Mouse (Mus musculus): ENCODE results near the gene Zbtb8a. TPM values are rescaled to one million over a fixed set of nuclear protein-coding genes. Genes with fewer than 3 reads are reported as not detected.

The Zbtb8a gene
- total and polyA plus RNA-seq, 3 experiments, result 0.89 to 1.6 TPM; not detected in 1

DNA sequence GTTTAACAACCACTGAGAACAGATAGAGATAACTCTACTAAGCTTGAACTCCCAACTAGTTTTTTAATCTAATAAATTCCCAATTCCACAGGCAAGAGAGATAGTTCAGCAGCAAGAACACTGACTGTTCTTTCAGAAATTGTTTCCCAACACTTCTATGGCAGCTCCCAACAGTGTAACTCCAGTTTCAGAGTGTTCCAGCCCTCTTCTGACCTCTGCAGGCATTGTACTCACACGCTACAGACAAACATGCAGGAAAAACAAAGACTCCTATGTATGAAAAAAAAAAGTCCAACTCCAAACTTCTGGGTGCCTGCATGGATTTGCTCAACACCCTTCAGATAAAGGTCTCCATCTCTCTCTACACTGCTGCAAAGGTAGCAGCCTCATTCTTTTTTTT is 45.1 kb downstream of the Zbtb8a start:
- Histone ChIP-seq H3K36me3 (ENCODE audit: control insufficient read depth in 1 of 2, insufficient read depth in 2 of 2, low read length in 2 of 2) (peaks cover 25 to 26% of the 10 kb centered on the region in 2 experiments), H3K4me1 (ENCODE audit: control insufficient read depth in 1 of 2, insufficient read depth in 2 of 2, low read length in 2 of 2) (peaks cover 3 to 8% of the 10 kb centered on the region in 2 experiments; a peak in 3 of 4 replicates), H3K4me3 (ENCODE audit: control insufficient read depth in 1 of 2, insufficient read depth in 1 of 2, low read depth in 2 of 2, low read length in 2 of 2) (no peak overlapping the region)

DNA sequence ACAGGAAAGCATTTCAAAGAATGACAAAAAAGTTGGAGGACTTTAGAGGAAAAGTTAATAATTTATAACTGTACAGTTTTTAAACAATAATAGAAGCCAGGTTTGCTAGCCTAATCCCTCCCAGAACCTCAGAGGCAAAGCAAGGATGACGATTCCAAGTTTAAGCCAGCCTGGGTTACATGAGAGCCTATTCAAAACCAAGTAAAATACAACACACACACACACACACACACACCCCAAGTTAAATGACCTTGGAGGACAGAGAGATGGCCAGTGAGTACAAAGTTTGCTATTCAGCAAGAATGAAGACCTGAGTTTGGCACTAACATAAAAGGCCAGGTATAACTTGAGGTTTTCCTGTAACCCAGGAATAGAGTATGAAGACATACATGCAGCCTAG is 51.7 kb downstream of the Zbtb8a start:
- Histone ChIP-seq H3K79me2 (ENCODE audit: control insufficient read depth, insufficient read depth, low read length, poor library complexity) (peaks cover 15% of the 10 kb centered on the region), H3K36me3 (ENCODE audit: control insufficient read depth in 1 of 2, insufficient read depth in 2 of 2, low read length in 2 of 2) (peaks cover 2 to 23% of the 10 kb centered on the region in 2 experiments), H3K4me3 (ENCODE audit: control insufficient read depth in 1 of 2, insufficient read depth in 1 of 2, low read depth in 2 of 2, low read length in 2 of 2) (no peak overlapping the region), H3K4me1 (ENCODE audit: control insufficient read depth in 1 of 2, insufficient read depth in 2 of 2, low read length in 2 of 2) (no peaks in the 10 kb centered on the region), H3K9me3 (replicated peaks; ENCODE audit: insufficient read depth, low read length) (no peaks in the 10 kb centered on the region), H3K27me3 (ENCODE audit: control insufficient read depth in 1 of 2, insufficient read depth in 2 of 2, low read length in 2 of 2) (no peaks in the 10 kb centered on the region), H3K9ac (ENCODE audit: control insufficient read depth, low read depth, low read length, poor library complexity, severe bottlenecking) (no peak overlapping the region), H3K27ac (ENCODE audit: control insufficient read depth, low read depth, low read length) (no peak overlapping the region)
- no peak for DNase-seq (ENCODE audit: low read depth, low spot score)
- TF ChIP-seq USF2 (IDR thresholded peaks at IDR 0.05; ENCODE audit: borderline replicate concordance in 1 of 2, insufficient read depth in 1 of 2, low read depth in 1 of 2, low read length in 2 of 2), result no peak
- no peak for TF ChIP-seq HCFC1 (IDR thresholded peaks at IDR 0.05; ENCODE audit: low read depth, low read length)
- TF ChIP-seq RCOR1 (IDR thresholded peaks at IDR 0.05; ENCODE audit: low read depth, low read length), result no peak
- no peak for TF ChIP-seq SMC3 (IDR thresholded peaks at IDR 0.05; ENCODE audit: low read depth, low read length)
- TF ChIP-seq MAZ (IDR thresholded peaks at IDR 0.05; ENCODE audit: low read depth, low read length), result no peak
- TF ChIP-seq POLR2AphosphoS5 (IDR thresholded peaks at IDR 0.05; ENCODE audit: borderline replicate concordance, low read depth, low read length), result no peak
- no peak for TF ChIP-seq SIN3A (IDR thresholded peaks at IDR 0.05; ENCODE audit: low read length)
- TF ChIP-seq ZKSCAN1 (IDR thresholded peaks at IDR 0.05; ENCODE audit: low read depth, low read length), result no peak
- no peak for TF ChIP-seq E2F4 (IDR thresholded peaks at IDR 0.05; ENCODE audit: borderline replicate concordance, low read depth, low read length)
- no peak for TF ChIP-seq USF1 (IDR thresholded peaks at IDR 0.05; ENCODE audit: low read depth, low read length)
- TF ChIP-seq MAFK (IDR thresholded peaks at IDR 0.05; ENCODE audit: borderline replicate concordance, low read depth, low read length), result no peak
- TF ChIP-seq MEF2A (IDR thresholded peaks at IDR 0.05; ENCODE audit: extremely low read depth, insufficient replicate concordance, low read depth, low read length, poor library complexity, severe bottlenecking), result no peak
- no peak for TF ChIP-seq TBP (IDR thresholded peaks at IDR 0.05; ENCODE audit: low read depth, low read length)

More for the DNA sequence above, 45.1 kb downstream of the Zbtb8a start:
- Histone ChIP-seq H3K9me3 (replicated peaks; ENCODE audit: insufficient read depth, low read length) (no peaks in the 10 kb centered on the region), H3K27ac (ENCODE audit: control insufficient read depth, low read depth, low read length) (no peak overlapping the region), H3K9ac (ENCODE audit: control insufficient read depth, low read depth, low read length, poor library complexity, severe bottlenecking) (no peak overlapping the region), H3K79me2 (ENCODE audit: control insufficient read depth, insufficient read depth, low read length, poor library complexity) (peaks cover 34% of the 10 kb centered on the region), H3K27me3 (ENCODE audit: control insufficient read depth in 1 of 2, insufficient read depth in 2 of 2, low read length in 2 of 2) (no peaks in the 10 kb centered on the region)
- DNase-seq (ENCODE audit: low read depth, low spot score), result no peak
- no peak for TF ChIP-seq CHD2 (IDR thresholded peaks at IDR 0.05; ENCODE audit: low read length)
- TF ChIP-seq SMC3 (IDR thresholded peaks at IDR 0.05; ENCODE audit: low read depth, low read length), result no peak
- TF ChIP-seq ETS1 (IDR thresholded peaks at IDR 0.05; ENCODE audit: low read depth, low read length), result no peak
- no peak for TF ChIP-seq SIN3A (IDR thresholded peaks at IDR 0.05; ENCODE audit: low read length)
- no peak for TF ChIP-seq CHD1 (IDR thresholded peaks at IDR 0.05; ENCODE audit: low read depth, low read length)
- no peak for TF ChIP-seq POLR2AphosphoS5 (IDR thresholded peaks at IDR 0.05; ENCODE audit: borderline replicate concordance, low read depth, low read length)
- TF ChIP-seq ZMIZ1 (IDR thresholded peaks at IDR 0.05; ENCODE audit: low read depth, low read length), result no peak
- TF ChIP-seq GABPA (IDR thresholded peaks at IDR 0.05; ENCODE audit: low read depth, low read length), result no peak
- TF ChIP-seq TAL1 (IDR thresholded peaks at IDR 0.05; ENCODE audit: low read length), result no peak
- no peak for TF ChIP-seq CTCF (IDR thresholded peaks at IDR 0.05 in 2 of 3, conservative IDR thresholded peaks at IDR 0.05 in 1 of 3; ENCODE audit: control insufficient read depth in 1 of 3, insufficient read depth in 1 of 3, low read depth in 2 of 3, low read length in 3 of 3, poor library complexity in 1 of 3, severe bottlenecking in 1 of 3)
- no peak for TF ChIP-seq HCFC1 (IDR thresholded peaks at IDR 0.05; ENCODE audit: low read depth, low read length)
- TF ChIP-seq BHLHE40 (IDR thresholded peaks at IDR 0.05; ENCODE audit: borderline replicate concordance, low read depth, low read length), result no peak
- TF ChIP-seq GATA1 (IDR thresholded peaks at IDR 0.05; ENCODE audit: low read depth, low read length), result no peak
- TF ChIP-seq RAD21 (IDR thresholded peaks at IDR 0.05; ENCODE audit: low read depth, low read length), result no peak

Measured in MEL (cell line).